Mouse (Mus musculus): Measurements from ENCODE around the gene 2310061I04Rik.

DNA sequence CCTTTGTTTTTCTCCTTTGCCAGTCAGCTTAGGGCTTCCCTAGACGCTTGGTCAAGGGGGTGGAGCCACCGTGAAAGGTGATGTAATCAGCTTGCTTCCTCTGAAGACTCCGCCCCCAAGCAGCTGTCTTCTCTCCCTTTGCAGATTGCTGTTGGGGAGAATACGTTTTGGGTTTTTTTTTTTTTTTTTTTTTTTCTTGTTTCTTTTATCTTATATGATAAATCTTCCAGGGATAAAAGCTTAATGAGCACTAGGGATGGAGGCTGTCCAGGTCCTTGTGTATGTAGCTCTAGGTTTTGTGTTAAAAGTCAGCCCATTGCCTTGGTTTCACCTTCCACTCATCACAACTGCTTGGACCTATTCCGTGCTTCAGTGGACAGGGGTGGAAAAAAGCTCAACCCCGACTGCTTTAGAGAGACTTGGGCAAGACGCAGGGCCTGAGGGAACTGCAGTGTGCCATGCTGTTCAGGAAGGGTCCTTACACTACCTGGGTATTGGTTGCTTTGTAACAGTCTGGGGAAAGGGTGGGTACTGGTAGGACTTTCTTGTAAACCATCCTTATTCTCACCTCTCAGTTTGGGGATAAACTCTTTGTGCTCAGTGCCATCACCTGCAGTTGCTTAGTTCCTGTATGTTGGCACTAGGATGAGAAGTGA, 22.0 kb upstream of the 2310061I04Rik start:
- no peak for TF ChIP-seq CTCF (IDR thresholded peaks at IDR 0.05; ENCODE audit: extremely low read depth, insufficient read depth, insufficient read length, insufficient replicate concordance)
- TF ChIP-seq POLR2A (IDR thresholded peaks at IDR 0.05; ENCODE audit: low read depth, low read length), result no peak; the same call in 1 of the 2 replicates

Data from spleen, adult 2 months (tissue).